8 mouse cellular contexts compared by ENCODE assay signal in the genomic region with DNA sequence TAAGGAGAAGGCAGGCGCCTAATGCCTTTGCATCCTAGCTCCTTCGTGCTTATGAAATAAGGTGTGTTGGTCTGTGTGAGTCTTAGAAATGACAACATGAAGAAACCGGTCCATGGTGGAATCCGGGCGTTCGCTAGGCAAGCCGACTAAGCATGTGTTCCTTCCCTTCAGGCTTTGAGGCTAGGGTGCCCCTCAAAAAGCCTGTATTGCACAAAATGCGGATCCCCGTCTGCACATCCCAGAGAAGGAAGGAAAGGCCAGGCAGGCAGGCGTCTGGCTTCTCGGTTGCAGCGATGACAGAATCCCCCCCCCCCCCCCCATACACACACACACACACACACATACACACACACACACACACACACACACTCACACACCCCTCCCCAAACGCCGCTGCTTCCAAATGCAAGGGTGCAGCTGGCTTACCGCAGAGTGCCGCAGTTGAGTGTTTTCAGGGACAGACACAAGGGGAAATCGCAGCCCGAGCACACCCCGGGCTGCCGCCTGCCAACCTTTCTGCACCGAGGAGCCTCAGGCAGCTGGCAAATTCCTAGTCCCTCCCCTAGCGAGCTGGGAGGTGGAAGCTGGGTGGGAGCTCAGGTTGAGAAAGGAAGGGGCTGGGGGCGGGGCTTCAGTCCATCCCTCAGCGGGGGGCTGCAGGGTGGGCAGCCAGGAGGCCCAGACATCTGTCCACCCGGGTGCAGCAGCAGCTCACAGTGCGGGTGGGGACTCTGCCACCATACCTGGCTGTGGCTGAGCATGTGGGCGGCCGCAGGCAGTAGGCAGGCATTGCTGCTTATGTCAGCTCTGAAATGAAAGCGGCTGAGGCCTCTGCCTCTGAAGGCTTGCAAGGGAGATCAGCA.
DNase-seq lines count a peak whose midpoint lies in the region; ATAC-seq lines count a peak whose summit lies in the region.

No protein-coding gene starts in this region.

- under 1% methylated on average over 29 of the region's 29 CpGs for WGBS in forebrain, embryonic 14.5 days
- WGBS in liver, embryonic 13.5 days (ENCODE audit: insufficient replicate concordance) = 8% methylated on average over 24 of the region's 29 CpGs

- H3K9me3 ChIP-seq in forebrain, embryonic 14.5 days (replicated peaks; ENCODE audit: control insufficient read depth, low read length) = no peaks in the 10 kb centered on the region
- no peaks in the 10 kb centered on the region for H3K9me3 ChIP-seq in liver, embryonic 13.5 days (replicated peaks)

- H3K4me2 ChIP-seq in forebrain, embryonic 14.5 days (ENCODE audit: low read length) = peak overlapping the region; percentile 49
- H3K4me2 ChIP-seq in liver, embryonic 13.5 days = peak overlapping the region; percentile 64

- H3K27me3 ChIP-seq in forebrain, embryonic 14.5 days (replicated peaks; ENCODE audit: control insufficient read depth, insufficient read depth, low read length) = no peaks in the 10 kb centered on the region
- peaks cover 7% of the 10 kb centered on the region; the same call in 1 of the 2 replicates for H3K27me3 ChIP-seq in liver, embryonic 13.5 days

- H3K4me3 ChIP-seq in forebrain, embryonic 14.5 days (ENCODE audit: low read depth, low read length) = peak overlapping the region; percentile 40
- peak overlapping the region; percentile 41 for H3K4me3 ChIP-seq in liver, embryonic 13.5 days (replicated peaks)

- H3K9ac ChIP-seq in forebrain, embryonic 14.5 days (ENCODE audit: low read length) = peak overlapping the region; percentile 56
- peak overlapping the region; percentile 26; the same call in 1 of the 2 replicates for H3K9ac ChIP-seq in liver, embryonic 13.5 days

- peak overlapping the region; percentile 91 for H3K27ac ChIP-seq in forebrain, embryonic 14.5 days (ENCODE audit: low read depth, low read length)
- no peak overlapping the region for H3K27ac ChIP-seq in liver, embryonic 13.5 days

- peaks cover 3% of the 10 kb centered on the region for H3K4me1 ChIP-seq in forebrain, embryonic 14.5 days (ENCODE audit: control insufficient read depth, insufficient read depth, low read length)
- peaks cover 12% of the 10 kb centered on the region; the same call in 1 of the 2 replicates for H3K4me1 ChIP-seq in liver, embryonic 13.5 days (replicated peaks)

- ATAC-seq in cerebellum, adult (ENCODE audit: insufficient number of reproducible peaks, low FRiP score, low TSS enrichment) = peak; percentile 76
- ATAC-seq in forebrain, embryonic 14.5 days = peak; percentile 91
- no peak for ATAC-seq in liver, embryonic 13.5 days (ENCODE audit: low read depth)

- H3K36me3 ChIP-seq in forebrain, embryonic 14.5 days (ENCODE audit: control insufficient read depth, insufficient read depth, low read length) = no peaks in the 10 kb centered on the region
- H3K36me3 ChIP-seq in liver, embryonic 13.5 days = no peaks in the 10 kb centered on the region

- intact Hi-C loops in heart, postnatal 14 days (cut with DNase I) = no loop called here

- peak; percentile 69 for DNase-seq in CD4-positive, CD25-positive, alpha-beta regulatory T cell, adult 2 months (ENCODE audit: low read depth, low spot score)
- peak; percentile 87 for DNase-seq in forebrain, embryonic 14.5 days (ENCODE audit: low spot score)
- DNase-seq in heart, postnatal 14 days = peak; percentile 50 to 57
- DNase-seq in kidney, postnatal 4 days = peak; percentile 67 to 76
- no peak for DNase-seq in liver, embryonic 13.5 days
- DNase-seq in neural tube, embryonic 10.5 days (ENCODE audit: extremely low spot score, low spot score) = peak; percentile 50
- DNase-seq in thymus, postnatal 10 days (ENCODE audit: low spot score in 2 of 2) = peak; percentile 6 to 28
